ENCODE assay signal across 13 mouse cellular contexts in the genomic region with DNA sequence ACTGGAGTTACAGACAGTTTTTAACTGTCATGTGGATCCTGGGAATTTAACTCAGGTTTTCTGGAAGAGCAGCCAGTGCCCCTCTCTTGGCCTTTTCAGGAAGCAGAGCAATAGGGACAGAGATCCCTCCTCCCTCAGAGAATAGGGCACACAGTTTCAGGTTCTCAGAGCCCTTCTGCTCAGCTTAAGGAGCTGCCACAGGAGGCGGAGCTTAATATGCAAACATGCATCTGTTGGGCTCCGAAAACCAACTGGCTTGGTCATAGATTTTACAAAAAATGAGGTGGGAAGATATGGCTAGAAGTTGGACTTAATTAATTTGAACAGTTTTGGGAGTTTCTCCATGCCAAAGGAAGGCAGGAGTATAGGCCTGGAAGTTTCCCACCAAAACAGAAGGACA.
"Had no signal": no experiment of that assay in that cellular context is flagged by ENCODE, and none has a peak within 500 bp of the region (broad histone marks: within the 10 kb centered on the region; RNA-seq: fewer than 3 reads in every experiment).

No protein-coding gene starts in this region.

- H3K9me3 ChIP-seq: megakaryocyte, embryonic 14.5 days; midbrain, embryonic 13.5 days; midbrain, embryonic 15.5 days; neural tube, embryonic 12.5 days had no signal

- DNase-seq: lung, adult 18-20 months; lung, embryonic 14.5 days; lung, postnatal 14 days; lung, postnatal 36 days; right cerebral cortex, postnatal 14 days; thymus, adult 18-20 months; thymus, postnatal 14 days; thymus, postnatal 36 days had no signal

- H3K4me3 ChIP-seq: megakaryocyte, embryonic 14.5 days; midbrain, embryonic 13.5 days; midbrain, embryonic 15.5 days; neural tube, embryonic 12.5 days had no signal

- H3K36me3 ChIP-seq: midbrain, embryonic 13.5 days; midbrain, embryonic 15.5 days; neural tube, embryonic 12.5 days had no signal

- H3K27me3 ChIP-seq: midbrain, embryonic 13.5 days; midbrain, embryonic 15.5 days; neural tube, embryonic 12.5 days had no signal

- H3K27ac ChIP-seq: macrophage; midbrain, embryonic 13.5 days; midbrain, embryonic 15.5 days; neural tube, embryonic 12.5 days had no signal

- H3K9ac ChIP-seq: lung, embryonic 14.5 days; midbrain, embryonic 13.5 days; midbrain, embryonic 15.5 days; neural tube, embryonic 12.5 days had no signal

- H3K4me2 ChIP-seq: lung, embryonic 14.5 days; midbrain, embryonic 13.5 days; midbrain, embryonic 15.5 days; neural tube, embryonic 12.5 days had no signal

- ATAC-seq: midbrain, embryonic 13.5 days; midbrain, embryonic 15.5 days had no signal
